ENCODE assay signal across 9 mouse cellular contexts in genomic region chr5:38570876-38571275, GRCm38 (mm10). TPM values are rescaled to one million over a fixed set of nuclear protein-coding genes. Genes with fewer than 3 reads are reported as not detected.
DNase-seq lines count a peak whose midpoint lies in the region; ATAC-seq and TF ChIP-seq lines count a peak whose summit lies in the region.
"Had no signal": no experiment of that assay in that cellular context is flagged by ENCODE, and none has a peak within 500 bp of the region (broad histone marks: within the 10 kb centered on the region; RNA-seq: fewer than 3 reads in every experiment).

No protein-coding gene starts in this region.

- H3K4me1 ChIP-seq in thymus, adult 2 months (replicated peaks; ENCODE audit: control insufficient read depth, insufficient read depth, low read length), result no peaks in the 10 kb centered on the region

- no peak overlapping the region for H3K4me3 ChIP-seq in thymus, adult 2 months (ENCODE audit: control insufficient read depth, insufficient read depth, low read length)
- H3K4me3 ChIP-seq: midbrain, embryonic 10.5 days had no signal

- no peak for ATAC-seq in CD4-positive, CD25-positive, alpha-beta regulatory T cell, adult 4 months

- H3K36me3 ChIP-seq in thymus, adult 2 months (ENCODE audit: control insufficient read depth, insufficient read depth, low read length), result no peaks in the 10 kb centered on the region
- H3K36me3 ChIP-seq: midbrain, embryonic 10.5 days had no signal

- no peak for TF ChIP-seq POLR2A in thymus, adult 2 months (IDR thresholded peaks at IDR 0.05; ENCODE audit: control insufficient read depth, extremely low read depth, insufficient read depth, low read length, poor library complexity)

- peak; percentile 61 for DNase-seq in CD4-positive, CD25-positive, alpha-beta regulatory T cell, adult 2 months (ENCODE audit: low read depth, low spot score)
- peak; percentile 18 for DNase-seq in kidney, adult 18-20 months
- no peak for DNase-seq in kidney, postnatal 10 days
- peak; percentile 34 for DNase-seq in thymus, postnatal 14 days
- DNase-seq in thymus, adult 2 months, result no peak
- no peak for DNase-seq in right cerebral cortex, postnatal 14 days
- no peak for DNase-seq in left cerebral cortex, postnatal 10 days (ENCODE audit: extremely low spot score in 1 of 2, low spot score in 2 of 2)

- no peak for TF ChIP-seq CTCF in thymus, adult 2 months (IDR thresholded peaks at IDR 0.05; ENCODE audit: borderline replicate concordance, control insufficient read depth, extremely low read depth, insufficient read depth, low read length, poor library complexity)

- 90% methylated on average over 2 of the region's 2 CpGs for WGBS in thymus, adult 2 months

- H3K27me3 ChIP-seq in thymus, adult 2 months (ENCODE audit: control insufficient read depth, insufficient read depth, low read length), result no peaks in the 10 kb centered on the region

- no peak overlapping the region for H3K27ac ChIP-seq in thymus, adult 2 months (ENCODE audit: control insufficient read depth, insufficient read depth, low read length)
- H3K27ac ChIP-seq: midbrain, embryonic 10.5 days had no signal

- intact Hi-C loops in left cerebral cortex, postnatal 10 days (cut with DNase I), result no loop called here

RNA-seq across cellular contexts. Expression of gene Wdr1, which starts 7.9 kb away (rescaled TPM):
- 100 to 1,000 TPM; 366 to 443 TPM for polyA plus RNA-seq in CD4-positive, CD25-positive, alpha-beta regulatory T cell, adult 4 months (2017; shearing (Covaris generic))
- polyA plus RNA-seq in thymus, adult 2 months (2012; rRNA removed), result 272 and 306 TPM in 2 replicates
- 100 to 1,000 TPM; 215 to 224 TPM for total RNA-seq in left cerebral cortex, postnatal 10 days (2021)

Comparison
In these comparisons a context has a peak if more than half of its experiments do, and no peak if none do; other contexts are left out.
1. DNase-seq: peak in CD4-positive, CD25-positive, alpha-beta regulatory T cell, adult 2 months (single experiment), kidney, adult 18-20 months (single experiment) and thymus, postnatal 14 days (single experiment); none in kidney, postnatal 10 days (single experiment), thymus, adult 2 months (single experiment), right cerebral cortex, postnatal 14 days (single experiment) and left cerebral cortex, postnatal 10 days (0 of 2).